ENCODE assay signal across 10 mouse cellular contexts in the genomic region with DNA sequence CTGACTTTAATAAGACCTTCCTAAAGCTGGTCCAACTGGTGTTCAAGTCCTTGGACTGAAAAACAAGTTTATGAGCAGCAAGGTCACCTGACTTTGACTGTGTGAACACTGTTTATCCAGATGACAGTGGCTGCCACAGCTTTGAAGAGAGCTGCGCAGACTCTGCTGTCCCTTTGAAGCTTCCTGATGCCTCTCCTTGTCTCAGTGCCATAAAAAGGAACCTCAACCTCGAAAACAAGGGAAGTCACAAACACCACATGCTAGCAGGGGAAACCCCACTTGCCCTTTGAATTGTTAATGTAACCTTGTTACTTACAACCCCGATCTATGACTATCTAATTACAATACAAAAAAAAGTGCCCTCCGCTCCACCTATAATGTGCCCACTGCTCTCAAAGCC. TPM values are rescaled to one million over a fixed set of nuclear protein-coding genes. Genes with fewer than 3 reads are reported as not detected.
A peak's percentile ranks its signal among the peaks of the same experiment; 100 is the strongest.
DNase-seq lines count a peak whose midpoint lies in the region; ATAC-seq and TF ChIP-seq lines count a peak whose summit lies in the region.
"Had no signal": no experiment of that assay in that cellular context is flagged by ENCODE, and none has a peak within 500 bp of the region (broad histone marks: within the 10 kb centered on the region; RNA-seq: fewer than 3 reads in every experiment).

No protein-coding gene starts in this region.

- TF ChIP-seq EP300 in heart, adult 2 months (IDR thresholded peaks at IDR 0.05; ENCODE audit: insufficient read depth, low read depth, low read length): no peak

- peak overlapping the region; percentile 63 for H3K4me2 ChIP-seq in lung, embryonic 15.5 days
- peak overlapping the region; percentile 80 for H3K4me2 ChIP-seq in limb, embryonic 14.5 days (replicated peaks; ENCODE audit: low read depth, low read length, severe bottlenecking)
- peak overlapping the region; percentile 80 for H3K4me2 ChIP-seq in neural tube, embryonic 15.5 days

- no peaks in the 10 kb centered on the region for H3K9me3 ChIP-seq in lung, embryonic 15.5 days
- 0 out of 2 replicates have a peak, but pooled peaks cover 2% of the 10 kb centered on the region for H3K9me3 ChIP-seq in forebrain, embryonic 10.5 days
- H3K9me3 ChIP-seq in limb, embryonic 14.5 days (ENCODE audit: control insufficient read depth, low read length): no peaks in the 10 kb centered on the region
- H3K9me3 ChIP-seq in neural tube, embryonic 15.5 days (replicated peaks): no peaks in the 10 kb centered on the region

- peaks cover 15% of the 10 kb centered on the region for H3K4me1 ChIP-seq in lung, embryonic 15.5 days
- peaks cover 18% of the 10 kb centered on the region for H3K4me1 ChIP-seq in forebrain, embryonic 10.5 days
- H3K4me1 ChIP-seq in limb, embryonic 14.5 days (ENCODE audit: control insufficient read depth, insufficient read depth, low read length): peaks cover 4% of the 10 kb centered on the region; the same call in 1 of the 2 replicates
- peaks cover 33% of the 10 kb centered on the region for H3K4me1 ChIP-seq in neural tube, embryonic 15.5 days
- H3K4me1 ChIP-seq in heart, adult 2 months (ENCODE audit: control insufficient read depth, insufficient read depth, low read length): peaks cover 8% of the 10 kb centered on the region

- no peak for TF ChIP-seq POLR2A in limb, embryonic 14.5 days (IDR thresholded peaks at IDR 0.05; ENCODE audit: borderline replicate concordance, extremely low read depth, insufficient read depth, insufficient read length)
- no peak for TF ChIP-seq POLR2A in heart, adult 2 months (IDR thresholded peaks at IDR 0.05; ENCODE audit: insufficient read depth, low read depth, low read length)

- WGBS in lung, embryonic 15.5 days: 76% methylated on average over 4 of the region's 4 CpGs
- 90% methylated on average over 4 of the region's 4 CpGs for WGBS in forebrain, embryonic 10.5 days
- 69% methylated on average over 4 of the region's 4 CpGs for WGBS in limb, embryonic 14.5 days
- 48% methylated on average over 4 of the region's 4 CpGs for WGBS in neural tube, embryonic 15.5 days
- 47% methylated on average over 4 of the region's 4 CpGs for WGBS in heart, adult 2 months

- no peak for DNase-seq in lung, postnatal 25 days (ENCODE audit: low spot score)
- no peak for DNase-seq in forebrain, embryonic 10.5 days (ENCODE audit: extremely low spot score, low spot score)
- no peak for DNase-seq in limb, embryonic 14.5 days (ENCODE audit: low spot score)
- no peak for DNase-seq in thymus, postnatal 4 days
- DNase-seq in cerebellum, adult 11 months: no peak
- no peak for DNase-seq in heart, adult 2 months
- DNase-seq: adrenal gland, adult 8-10 months; layer of hippocampus, postnatal 36 days had no signal

- no peak overlapping the region for H3K9ac ChIP-seq in lung, embryonic 15.5 days
- no peak overlapping the region for H3K9ac ChIP-seq in limb, embryonic 14.5 days (ENCODE audit: low read depth, low read length, severe bottlenecking)
- H3K9ac ChIP-seq in neural tube, embryonic 15.5 days (replicated peaks): peak overlapping the region; percentile 95
- H3K9ac ChIP-seq in heart, adult 2 months (ENCODE audit: low read depth, low read length): no peak overlapping the region

- intact Hi-C loops in heart, adult 2 months (cut with DNase I): loop anchor here (5.0 kb wide), 1 partner anchor 68 kb away; a partner anchor contains a TSS

- H3K79me2 ChIP-seq in heart, adult 2 months (replicated peaks; ENCODE audit: control insufficient read depth, insufficient read depth, low read length): peaks cover 4% of the 10 kb centered on the region

- no peak overlapping the region for H3K27ac ChIP-seq in lung, embryonic 15.5 days
- H3K27ac ChIP-seq in forebrain, embryonic 10.5 days: no peak overlapping the region
- H3K27ac ChIP-seq in limb, embryonic 14.5 days (replicated peaks; ENCODE audit: low read depth, low read length): no peak overlapping the region
- no peak overlapping the region for H3K27ac ChIP-seq in neural tube, embryonic 15.5 days (replicated peaks)
- no peak overlapping the region for H3K27ac ChIP-seq in heart, adult 2 months

- no peaks in the 10 kb centered on the region for H3K27me3 ChIP-seq in lung, embryonic 15.5 days
- H3K27me3 ChIP-seq in forebrain, embryonic 10.5 days (ENCODE audit: poor library complexity, severe bottlenecking): no peaks in the 10 kb centered on the region
- H3K27me3 ChIP-seq in limb, embryonic 14.5 days (ENCODE audit: control insufficient read depth, insufficient read depth, low read length): no peaks in the 10 kb centered on the region
- no peaks in the 10 kb centered on the region for H3K27me3 ChIP-seq in neural tube, embryonic 15.5 days (replicated peaks)
- no peaks in the 10 kb centered on the region for H3K27me3 ChIP-seq in heart, adult 2 months (ENCODE audit: control insufficient read depth, insufficient read depth, low read length)

- H3K4me3 ChIP-seq in lung, embryonic 15.5 days: peak overlapping the region; percentile 82
- peak overlapping the region; percentile 97 for H3K4me3 ChIP-seq in forebrain, embryonic 10.5 days
- no peak overlapping the region for H3K4me3 ChIP-seq in limb, embryonic 14.5 days (replicated peaks; ENCODE audit: low read length)
- H3K4me3 ChIP-seq in neural tube, embryonic 15.5 days (replicated peaks): peak overlapping the region; percentile 90
- no peak overlapping the region for H3K4me3 ChIP-seq in heart, adult 2 months

- H3K36me3 ChIP-seq in lung, embryonic 15.5 days: peaks cover 30% of the 10 kb centered on the region
- peaks cover 53% of the 10 kb centered on the region for H3K36me3 ChIP-seq in forebrain, embryonic 10.5 days (replicated peaks)
- H3K36me3 ChIP-seq in limb, embryonic 14.5 days (ENCODE audit: control insufficient read depth, insufficient read depth, low read length): peaks cover 37% of the 10 kb centered on the region
- H3K36me3 ChIP-seq in neural tube, embryonic 15.5 days: peaks cover 34% of the 10 kb centered on the region
- H3K36me3 ChIP-seq in heart, adult 2 months (ENCODE audit: control insufficient read depth, insufficient read depth, low read length): peaks cover 8% of the 10 kb centered on the region; the same call in 1 of the 2 replicates

- TF ChIP-seq CTCF in heart, adult 2 months (IDR thresholded peaks at IDR 0.05): no peak

- ATAC-seq in lung, embryonic 15.5 days (ENCODE audit: borderline replicate concordance, extremely low read depth, low FRiP score, low TSS enrichment): no peak
- no peak for ATAC-seq in limb, embryonic 14.5 days (ENCODE audit: low FRiP score, low read depth)
- no peak for ATAC-seq in neural tube, embryonic 15.5 days (ENCODE audit: low FRiP score)

RNA-seq across cellular contexts. Expression of a gene that starts 1.6 kb away (rescaled TPM):
- 9.9 and 12.0 TPM in 2 replicates for polyA plus RNA-seq in lung, embryonic 15.5 days (2015; fragmentation: Nextera tagmentation; extraction: Ambion mirVana)
- polyA plus RNA-seq in forebrain, embryonic 10.5 days (2016; fragmentation: Nextera tagmentation; extraction: Ambion mirVana): 9.5 and 11.1 TPM in 2 replicates
- polyA plus RNA-seq in limb, embryonic 14.5 days (2012; rRNA removed): 31.3 and 37.4 TPM in 2 replicates
- polyA plus RNA-seq in limb, embryonic 14.5 days (2014; fragmentation: Nextera tagmentation; extraction: Ambion mirVana): 12.2 and 15.0 TPM in 2 replicates
- 9.9 and 10.4 TPM in 2 replicates for polyA plus RNA-seq in neural tube, embryonic 15.5 days (2015; fragmentation: Nextera tagmentation; extraction: Ambion mirVana)
- 10 to 100 TPM; 18.0 to 18.5 TPM for total RNA-seq in heart, adult 2 months (2021)
- polyA plus RNA-seq in heart, adult 2 months (2012; rRNA removed): 20.0 and 22.3 TPM in 2 replicates

RNA-seq across cellular contexts. Expression of a gene that starts 2.0 kb away (rescaled TPM):
- 1.3 and 1.5 TPM in 2 replicates for polyA plus RNA-seq in lung, embryonic 15.5 days (2015; fragmentation: Nextera tagmentation; extraction: Ambion mirVana)
- 0.06 and 0.07 TPM in 2 replicates for polyA plus RNA-seq in forebrain, embryonic 10.5 days (2016; fragmentation: Nextera tagmentation; extraction: Ambion mirVana)
- polyA plus RNA-seq in limb, embryonic 14.5 days (2012; rRNA removed): 0.06 and 0.19 TPM in 2 replicates
- 0.18 and 0.62 TPM in 2 replicates for polyA plus RNA-seq in limb, embryonic 14.5 days (2014; fragmentation: Nextera tagmentation; extraction: Ambion mirVana)
- 0.28 and 0.47 TPM in 2 replicates for polyA plus RNA-seq in neural tube, embryonic 15.5 days (2015; fragmentation: Nextera tagmentation; extraction: Ambion mirVana)
- not detected for total RNA-seq in heart, adult 2 months (2021)
- 0.20 TPM in 1 of 2 replicates, not detected in the other for polyA plus RNA-seq in heart, adult 2 months (2012; rRNA removed)
- total RNA-seq: adrenal gland, adult 8-10 months had no signal

RNA-seq across cellular contexts. Expression of a gene that starts 27.6 kb away (rescaled TPM):
- 45.2 and 45.4 TPM in 2 replicates for polyA plus RNA-seq in lung, embryonic 15.5 days (2015; fragmentation: Nextera tagmentation; extraction: Ambion mirVana)
- 49.5 and 57.9 TPM in 2 replicates for polyA plus RNA-seq in forebrain, embryonic 10.5 days (2016; fragmentation: Nextera tagmentation; extraction: Ambion mirVana)
- polyA plus RNA-seq in limb, embryonic 14.5 days (2012; rRNA removed): 92.2 and 98.0 TPM in 2 replicates
- polyA plus RNA-seq in limb, embryonic 14.5 days (2014; fragmentation: Nextera tagmentation; extraction: Ambion mirVana): 41.5 and 45.7 TPM in 2 replicates
- polyA plus RNA-seq in neural tube, embryonic 15.5 days (2015; fragmentation: Nextera tagmentation; extraction: Ambion mirVana): 47.5 and 49.3 TPM in 2 replicates
- total RNA-seq in heart, adult 2 months (2021): 1 to 10 TPM; 2.3 to 2.7 TPM
- 6.0 and 6.4 TPM in 2 replicates for polyA plus RNA-seq in heart, adult 2 months (2012; rRNA removed)

RNA-seq across cellular contexts. Expression of a gene that starts 29.4 kb away (rescaled TPM):
- polyA plus RNA-seq in lung, embryonic 15.5 days (2015; fragmentation: Nextera tagmentation; extraction: Ambion mirVana): 67.9 and 68.2 TPM in 2 replicates
- polyA plus RNA-seq in forebrain, embryonic 10.5 days (2016; fragmentation: Nextera tagmentation; extraction: Ambion mirVana): 80.2 and 81.3 TPM in 2 replicates
- 70.7 and 83.1 TPM in 2 replicates for polyA plus RNA-seq in limb, embryonic 14.5 days (2012; rRNA removed)
- 62.5 and 68.4 TPM in 2 replicates for polyA plus RNA-seq in limb, embryonic 14.5 days (2014; fragmentation: Nextera tagmentation; extraction: Ambion mirVana)
- 55.8 and 58.3 TPM in 2 replicates for polyA plus RNA-seq in neural tube, embryonic 15.5 days (2015; fragmentation: Nextera tagmentation; extraction: Ambion mirVana)
- total RNA-seq in heart, adult 2 months (2021): 10 to 100 TPM; 26.8 to 30.1 TPM
- polyA plus RNA-seq in heart, adult 2 months (2012; rRNA removed): 33.0 and 42.2 TPM in 2 replicates

RNA-seq across cellular contexts. Expression of a gene that starts 34.9 kb away (rescaled TPM):
- 231 and 277 TPM in 2 replicates for polyA plus RNA-seq in lung, embryonic 15.5 days (2015; fragmentation: Nextera tagmentation; extraction: Ambion mirVana)
- polyA plus RNA-seq in forebrain, embryonic 10.5 days (2016; fragmentation: Nextera tagmentation; extraction: Ambion mirVana): 394 and 447 TPM in 2 replicates
- 239 and 249 TPM in 2 replicates for polyA plus RNA-seq in limb, embryonic 14.5 days (2012; rRNA removed)
- polyA plus RNA-seq in limb, embryonic 14.5 days (2014; fragmentation: Nextera tagmentation; extraction: Ambion mirVana): 259 and 271 TPM in 2 replicates
- 145 and 174 TPM in 2 replicates for polyA plus RNA-seq in neural tube, embryonic 15.5 days (2015; fragmentation: Nextera tagmentation; extraction: Ambion mirVana)
- 10 to 100 TPM; 35.5 to 39.8 TPM for total RNA-seq in heart, adult 2 months (2021)
- 56.1 and 67.7 TPM in 2 replicates for polyA plus RNA-seq in heart, adult 2 months (2012; rRNA removed)

Comparison
In these comparisons a context has a peak if more than half of its experiments do, and no peak if none do; other contexts are left out.
1. H3K4me3 ChIP-seq: peak in lung, embryonic 15.5 days (single experiment), forebrain, embryonic 10.5 days (single experiment) and neural tube, embryonic 15.5 days (single experiment); none in limb, embryonic 14.5 days (single experiment) and heart, adult 2 months (single experiment).
2. Peak in every context shown above with its lines, with median percentiles within 50 percentile points of each other: H3K4me2 ChIP-seq.